Mouse (Mus musculus) intestine, embryonic 16.5 days (tissue): Measurements from ENCODE around the gene Olfr402. TPM values are rescaled to one million over a fixed set of nuclear protein-coding genes. Genes with fewer than 3 reads are reported as not detected.

Experiments used
- polyA plus RNA-seq: library from polyadenylated mRNA; unstranded; fragments of >200 nt; fragmentation: Nextera tagmentation; extraction: Ambion mirVana; gene quantifications from 2 replicates; pipeline ENCODE4 v1.2.1, GENCODE M21; 2015

Olfr402 gene
- polyA plus RNA-seq, 1 experiment from 2014 or later = not detected

Other genes starting within 250 kb of the Olfr402 start
- not detected in 2 replicates for gene Olfr395, start 244.2 kb upstream of the Olfr402 start, polyA plus RNA-seq
- gene Olfr23, start 216.9 kb upstream of the Olfr402 start, polyA plus RNA-seq = not detected in 2 replicates
- gene Olfr397, start 192.7 kb upstream of the Olfr402 start, polyA plus RNA-seq = not detected in 2 replicates
- not detected in 2 replicates for gene Olfr398, start 163.1 kb upstream of the Olfr402 start, polyA plus RNA-seq
- not detected in 2 replicates for gene Olfr139, start 97.0 kb upstream of the Olfr402 start, polyA plus RNA-seq
- not detected in 2 replicates for gene Olfr399, start 96.9 kb upstream of the Olfr402 start, polyA plus RNA-seq
- gene Zfp616, start 83.6 kb upstream of the Olfr402 start, polyA plus RNA-seq = 0.05 TPM in 1 of 2 replicates, not detected in the other
- not detected in 2 replicates for gene Olfr401, start 39.8 kb upstream of the Olfr402 start, polyA plus RNA-seq
- gene Olfr403, start 32.7 kb downstream of the Olfr402 start, polyA plus RNA-seq = not detected in 2 replicates
- gene Olfr43, start 57.9 kb downstream of the Olfr402 start, polyA plus RNA-seq = not detected in 2 replicates
- gene Olfr406, start 106.3 kb downstream of the Olfr402 start, polyA plus RNA-seq = not detected in 2 replicates
- gene Olfr59, start 130.2 kb downstream of the Olfr402 start, polyA plus RNA-seq = not detected in 2 replicates
- not detected in 2 replicates for gene Olfr410, start 184.5 kb downstream of the Olfr402 start, polyA plus RNA-seq
- gene Olfr411, start 199.1 kb downstream of the Olfr402 start, polyA plus RNA-seq = not detected in 2 replicates
- not detected in 2 replicates for gene Olfr412, start 208.5 kb downstream of the Olfr402 start, polyA plus RNA-seq